Mouse (Mus musculus) ES-Bruce4 (cell line): ENCODE data around the gene Snrnp27.

Source experiments
- CTCF ChIP-seq: IDR thresholded peaks from one replicate; pipeline ENCODE4 v1.8.1; 2011; ENCODE audit warnings: low read depth, low read length
- EP300 ChIP-seq: IDR thresholded peaks from 2 replicates; pipeline ENCODE4 v1.6.1; 2011; ENCODE audit warnings: low read depth, low read length; ENCODE audit not compliant: insufficient read depth
- POLR2A ChIP-seq: IDR thresholded peaks from one replicate; pipeline ENCODE4 v1.8.1; 2011; ENCODE audit warnings: low read length; ENCODE audit not compliant: insufficient read depth

GRCm38 (mm10) chr6:86708072-86708774 lies 23.9 kb upstream of the Snrnp27 start:
- TF ChIP-seq POLR2A (no peak), EP300 (no peak), CTCF (no peak)
